Mouse (Mus musculus) embryonic fibroblast, embryonic 13.5 days (primary cell): ENCODE measurements at regions not wholly inside any gene's neighbourhood (a gene's known extent, or its start where the extent isn't known, plus 50 kb on each side); places are given as distances from the start of the nearest gene placed in this dataset.

ENCODE experiments used
- CTCF ChIP-seq: IDR thresholded peaks from 2 replicates; pipeline ENCODE4 v1.5.1; 2011; ENCODE audit warnings: mild to moderate bottlenecking, control low read depth, low read length, moderate library complexity, borderline replicate concordance; ENCODE audit not compliant: insufficient read depth
- POLR2A ChIP-seq: IDR thresholded peaks from 2 replicates; pipeline ENCODE4 v1.6.1; 2011; ENCODE audit warnings: low read depth, mild to moderate bottlenecking, control low read depth, low read length, moderate library complexity

- TF ChIP-seq POLR2A (no peak), CTCF (no peak)
Measured at GRCm38 (mm10) chr15:24419736-24420135, 993.8 kb downstream of the Basp1 start.
